Mouse (Mus musculus): ENCODE measurements around the gene Zbtb41. TPM values are rescaled to one million over a fixed set of nuclear protein-coding genes. Genes with fewer than 3 reads are reported as not detected.

Gene Zbtb41
- polyA plus RNA-seq (2012): 0.01 and 0.02 TPM in 2 replicates

- no peaks in the 10 kb centered on the region for H3K9me3 ChIP-seq (ENCODE audit: control insufficient read depth, low read length)
Observed at GRCm38 (mm10) chr1:139421875-139422791, at the start of gene Zbtb41. Gene Zbtb41 (plus strand): TSS chr1:139422288.

DNA sequence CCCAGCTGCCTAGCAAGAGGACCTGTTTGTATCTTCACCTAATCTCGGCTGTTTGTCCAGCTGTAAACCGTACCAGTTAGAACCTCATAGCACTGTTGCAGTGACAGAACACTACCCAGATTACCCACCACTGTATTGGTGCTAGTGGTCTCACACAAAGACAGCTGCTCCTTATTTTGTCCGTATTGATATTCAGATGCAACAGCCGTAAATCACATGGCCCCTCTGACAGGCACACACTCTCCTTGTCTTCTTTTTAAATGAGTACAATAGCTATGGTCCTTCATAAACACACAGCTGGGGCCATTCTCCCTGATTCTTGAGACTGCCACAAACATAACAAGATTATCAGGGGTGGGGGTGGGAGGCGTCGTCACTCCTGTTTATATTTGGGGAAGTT is 46.2 kb upstream of the Zbtb41 start:
- no peaks in the 10 kb centered on the region for H3K36me3 ChIP-seq (ENCODE audit: control insufficient read depth)
- no peak overlapping the region for H3K4me3 ChIP-seq (replicated peaks)
- H3K27me3 ChIP-seq (ENCODE audit: control insufficient read depth): no peaks in the 10 kb centered on the region
- H3K4me1 ChIP-seq (ENCODE audit: control insufficient read depth): no peaks in the 10 kb centered on the region
- TF ChIP-seq GATA1 (IDR thresholded peaks at IDR 0.05; ENCODE audit: low read length): no peak
- TF ChIP-seq TAL1 (IDR thresholded peaks at IDR 0.05; ENCODE audit: low read length): no peak
- H3K9me3 ChIP-seq (ENCODE audit: control insufficient read depth, low read length): no peaks in the 10 kb centered on the region

More at GRCm38 (mm10) chr1:139421875-139422791, at the start of gene Zbtb41:
- Histone ChIP-seq H3K4me1 (ENCODE audit: control insufficient read depth) (peaks cover 42% of the 10 kb centered on the region), H3K4me3 (replicated peaks) (peak within 1 kb of the TSS; percentile 95), H3K36me3 (ENCODE audit: control insufficient read depth) (peaks cover 16% of the 10 kb centered on the region), H3K27me3 (ENCODE audit: control insufficient read depth) (no peaks in the 10 kb centered on the region)
- TF ChIP-seq TAL1 (IDR thresholded peaks at IDR 0.05; ENCODE audit: low read length) (no peak), GATA1 (IDR thresholded peaks at IDR 0.05; ENCODE audit: low read length) (no peak)

- no peak within 1 kb of the TSS for H3K4me3 ChIP-seq (replicated peaks)
- no peaks in the 10 kb centered on the region for H3K36me3 ChIP-seq (ENCODE audit: control insufficient read depth)
- no peaks in the 10 kb centered on the region for H3K4me1 ChIP-seq (ENCODE audit: control insufficient read depth)
- no peak for TF ChIP-seq GATA1 (IDR thresholded peaks at IDR 0.05; ENCODE audit: low read length)
- TF ChIP-seq TAL1 (IDR thresholded peaks at IDR 0.05; ENCODE audit: low read length): no peak
- no peaks in the 10 kb centered on the region for H3K27me3 ChIP-seq (ENCODE audit: control insufficient read depth)
- no peaks in the 10 kb centered on the region for H3K9me3 ChIP-seq (ENCODE audit: control insufficient read depth, low read length)
Observed at GRCm38 (mm10) chr1:139376638-139377286, 45.3 kb upstream of the Zbtb41 start, which contains the start of gene Crb1. Gene Crb1 (minus strand): TSS chr1:139377100.

GRCm38 (mm10) chr1:139378861-139379620 is 43.0 kb upstream of the Zbtb41 start:
- no peaks in the 10 kb centered on the region for H3K27me3 ChIP-seq (ENCODE audit: control insufficient read depth)
- H3K36me3 ChIP-seq (ENCODE audit: control insufficient read depth): no peaks in the 10 kb centered on the region
- TF ChIP-seq TAL1 (IDR thresholded peaks at IDR 0.05; ENCODE audit: low read length): no peak
- TF ChIP-seq GATA1 (IDR thresholded peaks at IDR 0.05; ENCODE audit: low read length): no peak
- H3K4me1 ChIP-seq (ENCODE audit: control insufficient read depth): no peaks in the 10 kb centered on the region
- H3K9me3 ChIP-seq (ENCODE audit: control insufficient read depth, low read length): no peaks in the 10 kb centered on the region
- no peak overlapping the region for H3K4me3 ChIP-seq (replicated peaks)

- H3K36me3 ChIP-seq (ENCODE audit: control insufficient read depth): no peaks in the 10 kb centered on the region
- H3K27me3 ChIP-seq (ENCODE audit: control insufficient read depth): no peaks in the 10 kb centered on the region
- H3K9me3 ChIP-seq (ENCODE audit: control insufficient read depth, low read length): no peaks in the 10 kb centered on the region
- H3K4me3 ChIP-seq (replicated peaks): no peak overlapping the region
- TF ChIP-seq TAL1 (IDR thresholded peaks at IDR 0.05; ENCODE audit: low read length) (no peak), GATA1 (IDR thresholded peaks at IDR 0.05; ENCODE audit: low read length) (no peak)
- no peaks in the 10 kb centered on the region for H3K4me1 ChIP-seq (ENCODE audit: control insufficient read depth)
Observed at GRCm38 (mm10) chr1:139379621-139379984, 42.5 kb upstream of the Zbtb41 start.

GRCm38 (mm10) chr1:139391747-139392146 is 30.3 kb upstream of the Zbtb41 start:
- Histone ChIP-seq H3K27me3 (ENCODE audit: control insufficient read depth) (no peaks in the 10 kb centered on the region), H3K36me3 (ENCODE audit: control insufficient read depth) (no peaks in the 10 kb centered on the region), H3K4me1 (ENCODE audit: control insufficient read depth) (no peaks in the 10 kb centered on the region), H3K9me3 (ENCODE audit: control insufficient read depth, low read length) (no peaks in the 10 kb centered on the region), H3K4me3 (replicated peaks) (no peak overlapping the region)
- no peak for TF ChIP-seq TAL1 (IDR thresholded peaks at IDR 0.05; ENCODE audit: low read length)
- no peak for TF ChIP-seq GATA1 (IDR thresholded peaks at IDR 0.05; ENCODE audit: low read length)

- Histone ChIP-seq H3K36me3 (ENCODE audit: control insufficient read depth) (no peaks in the 10 kb centered on the region), H3K9me3 (ENCODE audit: control insufficient read depth, low read length) (no peaks in the 10 kb centered on the region), H3K4me3 (replicated peaks) (no peak overlapping the region), H3K4me1 (ENCODE audit: control insufficient read depth) (no peaks in the 10 kb centered on the region), H3K27me3 (ENCODE audit: control insufficient read depth) (no peaks in the 10 kb centered on the region)
- TF ChIP-seq TAL1 (IDR thresholded peaks at IDR 0.05; ENCODE audit: low read length) (no peak), GATA1 (IDR thresholded peaks at IDR 0.05; ENCODE audit: low read length) (no peak)
Observed at GRCm38 (mm10) chr1:139396589-139396988, 25.5 kb upstream of the Zbtb41 start.

- peaks cover 8% of the 10 kb centered on the region for H3K9me3 ChIP-seq (ENCODE audit: control insufficient read depth, low read length)
- no peaks in the 10 kb centered on the region for H3K27me3 ChIP-seq (ENCODE audit: control insufficient read depth)
- no peaks in the 10 kb centered on the region for H3K4me1 ChIP-seq (ENCODE audit: control insufficient read depth)
- no peaks in the 10 kb centered on the region for H3K36me3 ChIP-seq (ENCODE audit: control insufficient read depth)
- TF ChIP-seq TAL1 (IDR thresholded peaks at IDR 0.05; ENCODE audit: low read length) (no peak), GATA1 (IDR thresholded peaks at IDR 0.05; ENCODE audit: low read length) (no peak)
- H3K4me3 ChIP-seq (replicated peaks): no peak overlapping the region
Observed at GRCm38 (mm10) chr1:139405766-139406165, 16.3 kb upstream of the Zbtb41 start.

Measured in erythroblast, embryonic 14.5 days (primary cell).